Mouse (Mus musculus) myocyte (in vitro differentiated cells): ENCODE measurements at regions not wholly inside any gene's neighbourhood (a gene's known extent, or its start where the extent isn't known, plus 50 kb on each side); places are given as distances from the start of the nearest gene placed in this dataset.

Source experiments
- H3K27me3 ChIP-seq: one replicate; pipeline ENCODE4 v1.6.1; 2011; ENCODE audit not compliant: control insufficient read depth, insufficient read depth, insufficient read length
- H3K36me3 ChIP-seq: one replicate; pipeline ENCODE4 v1.6.1; 2011; ENCODE audit not compliant: control insufficient read depth, insufficient read depth
- H3K4me2 ChIP-seq: one replicate; pipeline ENCODE4 v1.6.1; 2011; ENCODE audit warnings: low read depth, control low read depth
- H3K4me3 ChIP-seq: one replicate; pipeline ENCODE4 v1.5.1; 2011; ENCODE audit warnings: mild to moderate bottlenecking, control low read depth, moderate library complexity
- H3K79me2 ChIP-seq: one replicate; pipeline ENCODE4 v1.6.1; 2011; ENCODE audit not compliant: control insufficient read depth, insufficient read depth
- H3ac ChIP-seq: one replicate; pipeline ENCODE4 v1.6.1; 2011; ENCODE audit not compliant: control insufficient read depth, insufficient read length
- CEBPB ChIP-seq: IDR thresholded peaks from 2 replicates; pipeline ENCODE4 v1.6.1; 2011; ENCODE audit warnings: mild to moderate bottlenecking, moderate library complexity; ENCODE audit not compliant: poor library complexity, insufficient read depth, severe bottlenecking
- E2F4 ChIP-seq: IDR thresholded peaks from one replicate; pipeline ENCODE4 v1.6.1; 2011; ENCODE audit warnings: mild to moderate bottlenecking, control low read depth, moderate library complexity; ENCODE audit not compliant: insufficient read depth
- MAX ChIP-seq: IDR thresholded peaks from one replicate; pipeline ENCODE4 v1.6.1; 2011; ENCODE audit warnings: low read depth, mild to moderate bottlenecking, control low read depth
- MYOD1 ChIP-seq, 3 experiments: IDR thresholded peaks; one replicate each; pipeline ENCODE4 v1.6.1; 2011; ENCODE audit warnings: control low read depth in 2 of 3, low read depth in 2 of 3, mild to moderate bottlenecking in 2 of 3, moderate library complexity in 1 of 3; ENCODE audit not compliant: insufficient read length in 2 of 3, control insufficient read depth in 1 of 3
- MYOG ChIP-seq, 3 experiments: IDR thresholded peaks; one replicate each; pipeline ENCODE4 v1.6.1; 2011; ENCODE audit warnings: control low read depth in 2 of 3, low read depth in 2 of 3, mild to moderate bottlenecking in 2 of 3; ENCODE audit not compliant: insufficient read length in 2 of 3, control insufficient read depth in 1 of 3, insufficient read depth in 1 of 3
- POLR2A ChIP-seq: IDR thresholded peaks from one replicate; pipeline ENCODE4 v1.6.1; 2011; ENCODE audit warnings: low read depth, mild to moderate bottlenecking, control low read depth, moderate library complexity; ENCODE audit not compliant: insufficient read length
- POLR2AphosphoS2 ChIP-seq: IDR thresholded peaks from one replicate; pipeline ENCODE4 v1.6.1; 2011; ENCODE audit warnings: low read depth, control low read depth; ENCODE audit not compliant: insufficient read length
- REST ChIP-seq: IDR thresholded peaks from one replicate; pipeline ENCODE4 v1.6.1; 2011; ENCODE audit warnings: mild to moderate bottlenecking, control low read depth, moderate library complexity; ENCODE audit not compliant: insufficient read depth, insufficient read length
- SRF ChIP-seq: IDR thresholded peaks from one replicate; pipeline ENCODE4 v1.6.1; 2011; ENCODE audit warnings: low read depth; ENCODE audit not compliant: control insufficient read depth, insufficient read length
- TCF12 ChIP-seq: IDR thresholded peaks from one replicate; pipeline ENCODE4 v1.6.1; 2011; ENCODE audit warnings: mild to moderate bottlenecking, control low read depth; ENCODE audit not compliant: poor library complexity, insufficient read depth, severe bottlenecking
- TCF3 ChIP-seq: IDR thresholded peaks from one replicate; pipeline ENCODE4 v1.6.1; 2011; ENCODE audit warnings: low read depth, control low read depth; ENCODE audit not compliant: insufficient read length
- USF1 ChIP-seq: IDR thresholded peaks from one replicate; pipeline ENCODE4 v1.6.1; 2011; ENCODE audit warnings: low read depth, mild to moderate bottlenecking, control low read depth, moderate library complexity

- no peak overlapping the region for H3K4me2 ChIP-seq
- no peak overlapping the region for H3ac ChIP-seq
- no peaks in the 10 kb centered on the region for H3K27me3 ChIP-seq
- TF ChIP-seq CEBPB (no peak), MYOD1 (IDR thresholded peaks at IDR 0.05; ENCODE audit: control insufficient read depth in 1 of 3, insufficient read length in 2 of 3, low read depth in 2 of 3) (no peak), SRF (no peak), POLR2A (no peak), REST (no peak), E2F4 (no peak), MYOG (IDR thresholded peaks at IDR 0.05; ENCODE audit: control insufficient read depth in 1 of 3, insufficient read depth in 1 of 3, insufficient read length in 2 of 3, low read depth in 2 of 3) (no peak), USF1 (no peak), TCF3 (no peak), TCF12 (no peak), POLR2AphosphoS2 (no peak), MAX (no peak)
- H3K79me2 ChIP-seq = no peaks in the 10 kb centered on the region
- H3K4me3 ChIP-seq = no peak overlapping the region
- no peaks in the 10 kb centered on the region for H3K36me3 ChIP-seq
Observed at GRCm38 (mm10) chr9:17557611-17558370, 734.1 kb upstream of the Chordc1 start.

- no peak overlapping the region for H3ac ChIP-seq
- H3K4me2 ChIP-seq = no peak overlapping the region
- H3K36me3 ChIP-seq = no peaks in the 10 kb centered on the region
- no peaks in the 10 kb centered on the region for H3K79me2 ChIP-seq
- no peak overlapping the region for H3K4me3 ChIP-seq
- H3K27me3 ChIP-seq = no peaks in the 10 kb centered on the region
- TF ChIP-seq MYOD1 (IDR thresholded peaks at IDR 0.05; ENCODE audit: control insufficient read depth in 1 of 3, insufficient read length in 2 of 3, low read depth in 2 of 3) (no peak), REST (no peak), CEBPB (no peak), USF1 (no peak), TCF3 (no peak), SRF (no peak), MYOG (IDR thresholded peaks at IDR 0.05; ENCODE audit: control insufficient read depth in 1 of 3, insufficient read depth in 1 of 3, insufficient read length in 2 of 3, low read depth in 2 of 3) (no peak), MAX (no peak), POLR2AphosphoS2 (no peak), E2F4 (no peak)
Observed at GRCm38 (mm10) chr9:17567784-17568518, 724.0 kb upstream of the Chordc1 start.

- TF ChIP-seq POLR2AphosphoS2 (no peak), CEBPB (no peak), E2F4 (no peak), MYOG (IDR thresholded peaks at IDR 0.05; ENCODE audit: control insufficient read depth in 1 of 3, insufficient read depth in 1 of 3, insufficient read length in 2 of 3, low read depth in 2 of 3) (no peak)
- no peaks in the 10 kb centered on the region for H3K27me3 ChIP-seq
- no peak overlapping the region for H3K4me3 ChIP-seq
- no peaks in the 10 kb centered on the region for H3K79me2 ChIP-seq
- no peak overlapping the region for H3ac ChIP-seq
- H3K4me2 ChIP-seq = no peak overlapping the region
- no peaks in the 10 kb centered on the region for H3K36me3 ChIP-seq
Observed at GRCm38 (mm10) chr9:17587558-17587957, 704.4 kb upstream of the Chordc1 start.

GRCm38 (mm10) chr9:17587968-17588550 is 703.9 kb upstream of the Chordc1 start:
- no peak overlapping the region for H3K4me3 ChIP-seq

More at GRCm38 (mm10) chr9:17587968-17588550, 703.9 kb upstream of the Chordc1 start:
- no peaks in the 10 kb centered on the region for H3K79me2 ChIP-seq
- no peaks in the 10 kb centered on the region for H3K36me3 ChIP-seq
- H3ac ChIP-seq = no peak overlapping the region
- no peaks in the 10 kb centered on the region for H3K27me3 ChIP-seq
- no peak overlapping the region for H3K4me2 ChIP-seq
- TF ChIP-seq MAX = no peak
- TF ChIP-seq MYOG (IDR thresholded peaks at IDR 0.05; ENCODE audit: control insufficient read depth in 1 of 3, insufficient read depth in 1 of 3, insufficient read length in 2 of 3, low read depth in 2 of 3) = no peak
- TF ChIP-seq SRF = no peak
- no peak for TF ChIP-seq POLR2A
- TF ChIP-seq MYOD1 (IDR thresholded peaks at IDR 0.05; ENCODE audit: control insufficient read depth in 1 of 3, insufficient read length in 2 of 3, low read depth in 2 of 3) = no peak
- no peak for TF ChIP-seq TCF3
- TF ChIP-seq USF1 = no peak
- TF ChIP-seq TCF12 = no peak
- no peak for TF ChIP-seq REST
